Comparison of ENCODE assay signal across 8 mouse cellular contexts in the genomic region with DNA sequence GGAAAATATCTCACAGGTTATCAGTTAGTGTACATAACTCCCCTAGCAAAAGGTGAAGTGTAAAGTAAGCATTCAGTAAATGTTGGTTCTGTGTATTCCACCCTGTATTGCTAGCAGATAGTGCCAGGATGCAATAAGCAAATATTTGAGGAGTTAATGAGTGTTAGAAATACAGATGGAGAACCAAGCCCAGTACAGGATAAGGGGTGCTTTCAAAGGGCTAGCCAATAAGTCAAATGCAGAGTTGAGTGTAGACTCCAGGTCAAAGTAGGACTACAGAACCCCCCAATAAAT. TPM values are rescaled to one million over a fixed set of nuclear protein-coding genes. Genes with fewer than 3 reads are reported as not detected.
DNase-seq lines count a peak whose midpoint lies in the region; ATAC-seq and TF ChIP-seq lines count a peak whose summit lies in the region.

No protein-coding gene starts in this region.

- TF ChIP-seq POLR2A in heart, adult 2 months (IDR thresholded peaks at IDR 0.05; ENCODE audit: insufficient read depth, low read depth, low read length) = no peak
- no peak for TF ChIP-seq POLR2A in CH12.LX (IDR thresholded peaks at IDR 0.05; ENCODE audit: low read depth, low read length)

- H3K4me2 ChIP-seq in CH12.LX (ENCODE audit: insufficient read depth, low read depth, poor library complexity, severe bottlenecking) = peak overlapping the region; percentile 3; the same call in 1 of the 2 replicates
- peak overlapping the region; percentile 41 for H3K4me2 ChIP-seq in forebrain, embryonic 15.5 days (replicated peaks)
- peak overlapping the region; percentile 64 for H3K4me2 ChIP-seq in liver, embryonic 16.5 days (ENCODE audit: low read depth, low read length)

- no peak; the same call in 1 of the 2 replicates for ATAC-seq in forebrain, embryonic 15.5 days (replicated peaks)
- ATAC-seq in liver, embryonic 16.5 days (ENCODE audit: low read depth) = peak; percentile 5; the same call in 1 of the 2 replicates
- ATAC-seq in megakaryocyte progenitor cell, adult 5-6 weeks (replicated peaks; ENCODE audit: poor library complexity) = no peak

- no peak for DNase-seq in heart, adult 2 months
- DNase-seq in heart, postnatal 36 days = no peak
- DNase-seq in CH12.LX (ENCODE audit: extremely low read depth) = no peak
- DNase-seq in embryo, embryonic 11 days = no peak
- DNase-seq in spleen, adult 18-20 months = no peak

- H3K4me1 ChIP-seq in heart, adult 2 months (ENCODE audit: control insufficient read depth, insufficient read depth, low read length) = peaks cover 2% of the 10 kb centered on the region
- H3K4me1 ChIP-seq in CH12.LX (ENCODE audit: control insufficient read depth in 1 of 2, insufficient read depth in 2 of 2) = peaks cover 0 to 5% of the 10 kb centered on the region in 2 experiments; a peak in 1 of 4 replicates
- peaks cover 10% of the 10 kb centered on the region for H3K4me1 ChIP-seq in forebrain, embryonic 15.5 days
- no peaks in the 10 kb centered on the region; the same call in none of the 2 replicates for H3K4me1 ChIP-seq in liver, embryonic 16.5 days (ENCODE audit: control insufficient read depth, low read depth, low read length)

- no peaks in the 10 kb centered on the region for H3K9me3 ChIP-seq in CH12.LX (replicated peaks; ENCODE audit: low read length)
- H3K9me3 ChIP-seq in forebrain, embryonic 15.5 days = no peaks in the 10 kb centered on the region
- no peaks in the 10 kb centered on the region for H3K9me3 ChIP-seq in liver, embryonic 16.5 days (replicated peaks; ENCODE audit: control insufficient read depth, low read length)

- no peak for TF ChIP-seq RAD21 in CH12.LX (IDR thresholded peaks at IDR 0.05; ENCODE audit: low read depth, low read length)

- peak overlapping the region; percentile 52 for H3K4me3 ChIP-seq in heart, adult 2 months
- peak overlapping the region; percentile 47 to 69 (median 52) for H3K4me3 ChIP-seq in CH12.LX (replicated peaks in 1 of 3; ENCODE audit: low read depth in 2 of 3, low read length in 2 of 3, poor library complexity in 1 of 3)
- peak overlapping the region; percentile 52 for H3K4me3 ChIP-seq in forebrain, embryonic 15.5 days
- peak overlapping the region; percentile 62 for H3K4me3 ChIP-seq in liver, embryonic 16.5 days (ENCODE audit: low read depth, low read length)

- dilution Hi-C loops in CH12.LX (cut with MboI; ENCODE audit: extremely low pct_ligation_motif_present, extremely low pct_unique_long_range_greater_than_20kb, low sequenced_read_pairs) = no loop called here

- no peaks in the 10 kb centered on the region for H3K79me2 ChIP-seq in heart, adult 2 months (replicated peaks; ENCODE audit: control insufficient read depth, insufficient read depth, low read length)
- H3K79me2 ChIP-seq in CH12.LX (replicated peaks; ENCODE audit: control insufficient read depth, extremely low read depth, insufficient read depth, poor library complexity, severe bottlenecking) = peaks cover 6% of the 10 kb centered on the region; the same call in 1 of the 2 replicates

- H3K9ac ChIP-seq in heart, adult 2 months (ENCODE audit: low read depth, low read length) = no peak overlapping the region; the same call in 1 of the 2 replicates
- peak overlapping the region; percentile 17; the same call in 1 of the 2 replicates for H3K9ac ChIP-seq in CH12.LX (ENCODE audit: insufficient read depth, low read depth)
- H3K9ac ChIP-seq in forebrain, embryonic 15.5 days (replicated peaks) = 0 out of 2 replicates have a peak overlapping the region, but pooled peaks have one; percentile 22
- H3K9ac ChIP-seq in liver, embryonic 16.5 days (ENCODE audit: low read depth, low read length) = peak overlapping the region; percentile 50; the same call in 1 of the 2 replicates

- no peak for TF ChIP-seq EP300 in heart, adult 2 months (IDR thresholded peaks at IDR 0.05; ENCODE audit: insufficient read depth, low read depth, low read length)
- TF ChIP-seq EP300 in CH12.LX (IDR thresholded peaks at IDR 0.05; ENCODE audit: low read length) = no peak

- intact Hi-C loops in heart, adult 2 months (cut with DNase I) = loop anchor here (1.0 to 10.0 kb wide), 3 partner anchors 35 to 441 kb away; partner anchors contain the start of gene Mcts1
- intact Hi-C loops in heart, postnatal 36 days (cut with DNase I) = loop anchor here (2.0 to 10.0 kb wide), 2 partner anchors 35 to 381 kb away; partner anchors contain the start of genes Mcts1 and Tmem255a

- in situ Hi-C loops in CH12.LX (cut with MboI; ENCODE audit: low pct_ligation_motif_present, low pct_unique_long_range_greater_than_20kb, low sequenced_read_pairs) = loop anchor here (10.0 kb wide), 1 partner anchor 81 kb away; no protein-coding TSS in a partner anchor

- no peak for TF ChIP-seq CTCF in heart, adult 2 months (IDR thresholded peaks at IDR 0.05)
- TF ChIP-seq CTCF in CH12.LX (conservative IDR thresholded peaks at IDR 0.05 in 1 of 2, IDR thresholded peaks at IDR 0.05 in 1 of 2; ENCODE audit: low read depth in 2 of 2, low read length in 2 of 2) = no peak

- peak overlapping the region; percentile 68 for H3K27ac ChIP-seq in heart, adult 2 months
- H3K27ac ChIP-seq in CH12.LX (ENCODE audit: insufficient read depth, low read depth) = no peak overlapping the region
- H3K27ac ChIP-seq in forebrain, embryonic 15.5 days (replicated peaks) = peak overlapping the region; percentile 52
- peak overlapping the region; percentile 24; the same call in 1 of the 2 replicates for H3K27ac ChIP-seq in liver, embryonic 16.5 days (ENCODE audit: low read length)

- no peaks in the 10 kb centered on the region; the same call in 1 of the 2 replicates for H3K36me3 ChIP-seq in heart, adult 2 months (ENCODE audit: control insufficient read depth, insufficient read depth, low read length)
- H3K36me3 ChIP-seq in CH12.LX (replicated peaks in 1 of 2; ENCODE audit: control insufficient read depth in 1 of 2, insufficient read depth in 1 of 2, low read length in 1 of 2) = peaks cover 4 to 10% of the 10 kb centered on the region in 2 experiments
- H3K36me3 ChIP-seq in forebrain, embryonic 15.5 days = 0 out of 2 replicates have a peak, but pooled peaks cover 3% of the 10 kb centered on the region
- H3K36me3 ChIP-seq in liver, embryonic 16.5 days (ENCODE audit: control insufficient read depth, insufficient read depth) = no peaks in the 10 kb centered on the region

- H3K27me3 ChIP-seq in heart, adult 2 months (ENCODE audit: control insufficient read depth, insufficient read depth, low read length) = no peaks in the 10 kb centered on the region
- H3K27me3 ChIP-seq in CH12.LX (replicated peaks) = no peaks in the 10 kb centered on the region
- H3K27me3 ChIP-seq in forebrain, embryonic 15.5 days = no peaks in the 10 kb centered on the region
- no peaks in the 10 kb centered on the region for H3K27me3 ChIP-seq in liver, embryonic 16.5 days (ENCODE audit: control insufficient read depth, insufficient read depth, low read depth, low read length)

TF ChIP-seq in CH12.LX, 34 proteins besides CTCF, POLR2A, EP300 and RAD21:
- no peak for TF ChIP-seq TBP (conservative IDR thresholded peaks at IDR 0.05; ENCODE audit: low read depth, low read length)
- TF ChIP-seq MYC (IDR thresholded peaks at IDR 0.05; ENCODE audit: low read depth, low read length) = no peak
- no peak for TF ChIP-seq GABPA (IDR thresholded peaks at IDR 0.05; ENCODE audit: insufficient replicate concordance, low read depth, low read length)
- TF ChIP-seq BHLHE40 (IDR thresholded peaks at IDR 0.05; ENCODE audit: low read depth, low read length) = no peak
TF ChIP-seq in CH12.LX: peak in this region for 0.

RNA-seq across cellular contexts. Expression of gene C1galt1c1, which starts 0.7 kb away (rescaled TPM):
- total RNA-seq in heart, adult 2 months (2021) = 10 to 100 TPM; 11.6 to 13.1 TPM
- polyA plus RNA-seq in heart, adult 2 months (2012; rRNA removed) = 6.2 and 10.3 TPM in 2 replicates
- total RNA-seq in heart, postnatal 36 days (2021) = 10 to 100 TPM; 11.2 to 13.0 TPM
- total RNA-seq in CH12.LX (2012; rRNA removed) (12.0 and 15.7 TPM in 2 replicates), CH12.LX (2014; rRNA removed) (34.7 and 37.6 TPM in 2 replicates)
- polyA plus RNA-seq in CH12.LX (2012; ENCODE audit: insufficient read length, low read depth) = 10.8 and 12.6 TPM in 2 replicates
- 23.3 and 26.7 TPM in 2 replicates for polyA plus RNA-seq in forebrain, embryonic 15.5 days (2015; fragmentation: Nextera tagmentation; extraction: Ambion mirVana)
- polyA plus RNA-seq in liver, embryonic 16.5 days (2015; fragmentation: Nextera tagmentation; extraction: Ambion mirVana) = 10.0 and 12.0 TPM in 2 replicates
- total RNA-seq in megakaryocyte progenitor cell, adult 5-6 weeks (2015) = 72.7 and 90.6 TPM in 2 replicates
- 88.5 and 99.7 TPM in 2 replicates for total RNA-seq in megakaryocyte progenitor cell, adult 5-6 weeks (2017)

RNA-seq across cellular contexts. Expression of gene Mcts1, which starts 35.2 kb away (rescaled TPM):
- 10 to 100 TPM; 32.5 to 34.7 TPM for total RNA-seq in heart, adult 2 months (2021)
- polyA plus RNA-seq in heart, adult 2 months (2012; rRNA removed) = 11.9 and 17.1 TPM in 2 replicates
- 10 to 100 TPM; 40.2 to 42.9 TPM for total RNA-seq in heart, postnatal 36 days (2021)
- 48.5 and 61.3 TPM in 2 replicates for total RNA-seq in CH12.LX (2012; rRNA removed)
- total RNA-seq in CH12.LX (2014; rRNA removed) = 183 and 219 TPM in 2 replicates
- polyA plus RNA-seq in CH12.LX (2012; ENCODE audit: insufficient read length, low read depth) = 62.2 and 86.5 TPM in 2 replicates
- polyA plus RNA-seq in forebrain, embryonic 15.5 days (2015; fragmentation: Nextera tagmentation; extraction: Ambion mirVana) = 147 and 152 TPM in 2 replicates
- polyA plus RNA-seq in liver, embryonic 16.5 days (2015; fragmentation: Nextera tagmentation; extraction: Ambion mirVana) = 31.5 and 39.6 TPM in 2 replicates
- 112 and 140 TPM in 2 replicates for total RNA-seq in megakaryocyte progenitor cell, adult 5-6 weeks (2015)
- total RNA-seq in megakaryocyte progenitor cell, adult 5-6 weeks (2017) = 42.1 and 46.7 TPM in 2 replicates

RNA-seq across cellular contexts. Expression of gene Cul4b, which starts 59.6 kb away (rescaled TPM):
- 10 to 100 TPM; 11.0 to 12.8 TPM for total RNA-seq in heart, adult 2 months (2021)
- 3.1 and 4.7 TPM in 2 replicates for polyA plus RNA-seq in heart, adult 2 months (2012; rRNA removed)
- total RNA-seq in heart, postnatal 36 days (2021) = 10 to 100 TPM; 14.3 TPM
- total RNA-seq in CH12.LX (2012; rRNA removed) = 17.6 and 23.0 TPM in 2 replicates
- 34.7 and 41.1 TPM in 2 replicates for total RNA-seq in CH12.LX (2014; rRNA removed)
- polyA plus RNA-seq in CH12.LX (2012; ENCODE audit: insufficient read length, low read depth) = 31.7 and 37.6 TPM in 2 replicates
- 18.1 and 18.5 TPM in 2 replicates for polyA plus RNA-seq in forebrain, embryonic 15.5 days (2015; fragmentation: Nextera tagmentation; extraction: Ambion mirVana)
- polyA plus RNA-seq in liver, embryonic 16.5 days (2015; fragmentation: Nextera tagmentation; extraction: Ambion mirVana) = 8.2 and 8.6 TPM in 2 replicates
- 61.3 and 67.4 TPM in 2 replicates for total RNA-seq in megakaryocyte progenitor cell, adult 5-6 weeks (2015)
- total RNA-seq in megakaryocyte progenitor cell, adult 5-6 weeks (2017) = 59.2 and 67.7 TPM in 2 replicates

Comparison
In these comparisons a context has a peak if more than half of its experiments do, and no peak if none do; other contexts are left out.
1. H3K4me2 ChIP-seq: peak in every context shown above with its lines; median percentile 64 in liver, embryonic 16.5 days; 41 in forebrain, embryonic 15.5 days; 3 in CH12.LX.